Mouse (Mus musculus) kidney, postnatal 0 days (tissue): ENCODE measurements around the gene Nusap1. TPM values are rescaled to one million over a fixed set of nuclear protein-coding genes. Genes with fewer than 3 reads are reported as not detected.
A peak's percentile ranks its signal among the peaks of the same experiment; 100 is the strongest.

ENCODE experiments used
- ATAC-seq: fragments of 200-750 bp; cut with Nextera tagmentation; replicated peaks from 2 replicates; pipeline ENCODE4 v1.8.0; 2017; ENCODE audit warnings: low read depth, moderate number of reproducible peaks, moderate TSS enrichment, moderate library complexity; ENCODE audit not compliant: low FRiP score
- DNase-seq: peaks from one replicate; pipeline ENCODE4 v3.0.0-alpha.2; 2016; ENCODE audit warnings: low spot score
- H3K27ac ChIP-seq: fragments of 300-500 bp; sonication (generic); 2 replicates; pipeline ENCODE4 v1.5.1; 2014; ENCODE audit warnings: mild to moderate bottlenecking
- H3K27me3 ChIP-seq: fragments of 300-500 bp; sonication (generic); 2 replicates; pipeline ENCODE4 v1.6.1; 2014; ENCODE audit warnings: low read length, mixed read lengths; ENCODE audit not compliant: insufficient read depth
- H3K36me3 ChIP-seq: fragments of 300-500 bp; sonication (generic); 2 replicates; pipeline ENCODE4 v1.6.1; 2014; ENCODE audit warnings: low read length, mixed read lengths; ENCODE audit not compliant: insufficient read depth
- H3K4me1 ChIP-seq: fragments of 300-500 bp; sonication (generic); replicated peaks from 2 replicates; pipeline ENCODE4 v1.6.1; 2014; ENCODE audit warnings: antibody characterized with exemption, low read length, mixed read lengths; ENCODE audit not compliant: insufficient read depth
- H3K4me2 ChIP-seq: fragments of 300-500 bp; sonication (generic); 2 replicates; pipeline ENCODE4 v1.6.1; 2014; ENCODE audit warnings: mild to moderate bottlenecking, low read length, moderate library complexity, mixed read lengths
- H3K4me3 ChIP-seq: fragments of 300-500 bp; sonication (generic); replicated peaks from 2 replicates; pipeline ENCODE4 v1.5.1; 2014; ENCODE audit warnings: low read depth, low read length
- H3K9ac ChIP-seq: fragments of 300-500 bp; sonication (generic); 2 replicates; pipeline ENCODE4 v1.6.1; 2014; ENCODE audit warnings: low read depth, low read length
- H3K9me3 ChIP-seq: fragments of 300-500 bp; sonication (generic); replicated peaks from 2 replicates; pipeline ENCODE4 v1.6.1; 2016; ENCODE audit warnings: low read length, inconsistent platforms, mixed read lengths
- CTCF ChIP-seq: IDR thresholded peaks from 2 replicates; pipeline ENCODE4 v1.5.1; 2016; ENCODE audit warnings: antibody characterized with exemption, low read depth, mild to moderate bottlenecking, moderate library complexity
- WGBS: fragments of 180-500 bp; shearing (Covaris S2); extraction: QIAGEN DNeasy Blood & Tissue Kit; methylation state at CpG from one replicate; pipeline ENCODE4 v1.1.7; 2014; 5-methylcytosine and 5-hydroxymethylcytosine counted together
- polyA plus RNA-seq: library from polyadenylated mRNA; unstranded; fragments of >200 nt; fragmentation: Nextera tagmentation; extraction: Ambion mirVana; gene quantifications from 2 replicates; pipeline ENCODE4 v1.2.1, GENCODE M21; 2015

Gene Nusap1
- polyA plus RNA-seq, 1 experiment from 2014 or later: 31.9 TPM

DNA sequence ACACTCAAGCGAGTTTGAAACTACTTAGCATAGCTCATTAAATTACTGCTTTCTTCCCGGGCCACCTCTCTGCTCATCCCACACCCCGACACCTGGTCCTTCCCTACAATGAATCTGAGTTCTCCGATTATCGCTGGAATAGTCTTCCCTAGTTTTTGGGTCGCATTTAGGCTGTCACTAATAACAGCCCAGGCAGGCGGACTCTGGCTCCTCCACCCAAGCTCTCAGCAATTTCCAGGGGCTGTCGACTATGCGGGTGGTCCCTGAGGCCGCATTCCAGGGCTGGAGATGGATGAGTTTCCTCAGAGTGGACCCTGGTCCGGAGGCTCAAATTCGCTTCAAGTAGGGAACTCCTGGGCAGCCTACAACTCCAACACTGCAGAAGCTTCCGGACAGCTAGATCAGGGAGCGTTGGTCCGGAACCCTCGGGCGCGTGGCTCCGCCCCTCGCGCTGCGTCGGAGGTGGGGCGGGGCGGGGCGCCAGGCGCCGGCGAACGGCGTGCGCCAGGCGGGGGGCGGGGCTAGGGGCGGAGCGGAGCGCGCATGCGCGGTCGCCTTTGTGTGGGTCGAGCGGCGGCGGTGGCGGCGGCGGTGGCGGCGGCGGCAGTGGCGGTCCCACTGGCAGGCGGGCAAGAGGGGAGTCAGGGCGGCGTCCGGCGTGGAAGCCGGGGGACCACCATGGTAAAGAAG is 56.6 kb downstream of the Nusap1 start, which contains the start of gene Rtf1:
Gene Rtf1, plus strand, starts transcription at position 544 of the 690 bp plus-strand sequence.
- no peak for TF ChIP-seq CTCF
- Histone ChIP-seq H3K27me3 (no peaks in the 10 kb centered on the region), H3K9me3 (no peaks in the 10 kb centered on the region), H3K4me1 (0 out of 2 replicates have a peak, but pooled peaks cover 5% of the 10 kb centered on the region), H3K9ac (peak within 1 kb of the TSS; percentile 93), H3K27ac (peak within 1 kb of the TSS; percentile 90), H3K4me3 (peak within 1 kb of the TSS; percentile 98), H3K4me2 (peak within 1 kb of the TSS; percentile 92), H3K36me3 (no peaks in the 10 kb centered on the region)
- DNase-seq (peak; percentile 96), ATAC-seq (peak; percentile 95)
- WGBS: under 1% methylated on average over 58 of the region's 58 CpGs

DNA sequence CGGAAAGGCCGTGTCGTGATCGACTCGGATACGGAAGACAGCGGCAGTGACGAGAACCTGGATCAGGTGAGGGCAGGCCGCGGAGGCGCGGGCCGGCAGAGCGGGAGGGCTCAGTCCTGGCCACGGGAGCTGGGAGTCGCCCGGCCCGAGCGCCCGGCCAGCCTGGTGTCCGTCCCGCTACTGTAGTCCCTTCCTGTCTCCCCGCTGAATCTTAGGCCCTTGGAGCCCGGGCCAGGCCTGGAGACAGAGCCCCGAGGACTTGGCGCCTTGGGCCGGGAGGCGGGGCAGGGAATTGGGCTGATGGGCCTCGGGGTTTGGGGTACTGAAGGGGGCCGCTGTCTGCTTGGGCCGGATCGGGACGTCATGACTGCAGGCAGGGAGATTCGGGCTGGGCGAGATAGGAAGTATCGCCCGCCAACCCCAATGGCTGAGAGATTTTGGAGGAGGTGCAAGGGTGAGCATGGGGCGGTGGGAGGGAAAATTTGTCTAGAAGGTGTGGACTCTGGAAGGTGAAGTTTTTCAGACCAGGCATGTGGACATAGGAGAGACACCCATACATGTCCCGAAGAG is 57.2 kb downstream of the Nusap1 start:
- H3K9ac ChIP-seq: peak overlapping the region; percentile 93
- no peak for TF ChIP-seq CTCF
- no peaks in the 10 kb centered on the region for H3K27me3 ChIP-seq
- H3K9me3 ChIP-seq: no peaks in the 10 kb centered on the region
- peak overlapping the region; percentile 98 for H3K4me3 ChIP-seq
- H3K4me1 ChIP-seq: 0 out of 2 replicates have a peak, but pooled peaks cover 5% of the 10 kb centered on the region
- H3K36me3 ChIP-seq: no peaks in the 10 kb centered on the region
- 0% methylated on average over 34 of the region's 39 CpGs for WGBS
- H3K27ac ChIP-seq: peak overlapping the region; percentile 82
- ATAC-seq: peak; percentile 84
- peak; percentile 56 for DNase-seq
- peak overlapping the region; percentile 92 for H3K4me2 ChIP-seq

GRCm38 (mm10) chr2:119675831-119676230 is 57.7 kb downstream of the Nusap1 start:
- TF ChIP-seq CTCF: no peak
- ATAC-seq (no peak), DNase-seq (no peak)
- Histone ChIP-seq H3K27me3 (no peaks in the 10 kb centered on the region), H3K4me3 (peak overlapping the region; percentile 98), H3K4me1 (0 out of 2 replicates have a peak, but pooled peaks cover 5% of the 10 kb centered on the region), H3K9ac (peak overlapping the region; percentile 93), H3K4me2 (peak overlapping the region; percentile 92), H3K9me3 (no peaks in the 10 kb centered on the region), H3K27ac (peak overlapping the region; percentile 13; the same call in 1 of the 2 replicates), H3K36me3 (no peaks in the 10 kb centered on the region)
- WGBS: 3% methylated on average over 5 of the region's 5 CpGs

DNA sequence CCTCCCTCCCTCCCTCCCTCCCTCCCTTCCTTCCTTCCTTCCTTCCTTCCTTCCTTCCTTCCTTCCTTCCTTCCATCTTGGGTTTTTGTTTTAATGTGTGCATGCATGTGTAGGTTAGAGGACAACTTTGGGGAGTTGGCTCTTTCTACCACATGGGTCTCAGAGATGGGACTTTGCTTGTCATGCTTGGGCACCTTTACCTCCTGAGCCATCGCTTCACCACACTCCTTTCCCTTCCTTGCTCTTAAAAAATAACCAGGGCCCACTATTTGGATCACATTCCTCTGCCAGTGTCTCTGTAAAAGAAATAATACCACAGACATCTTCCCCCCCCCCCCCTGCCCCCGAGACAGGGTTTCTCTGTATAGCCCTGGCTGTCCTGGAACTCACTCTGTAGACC is 65.6 kb downstream of the Nusap1 start:
- Histone ChIP-seq H3K9me3 (no peaks in the 10 kb centered on the region), H3K36me3 (no peaks in the 10 kb centered on the region), H3K9ac (no peak overlapping the region), H3K4me2 (no peak overlapping the region), H3K27ac (no peak overlapping the region), H3K27me3 (no peaks in the 10 kb centered on the region), H3K4me3 (no peak overlapping the region), H3K4me1 (no peaks in the 10 kb centered on the region)
- TF ChIP-seq CTCF: no peak
- ATAC-seq (no peak), DNase-seq (no peak)
- 80% methylated on average over 2 of the region's 2 CpGs for WGBS

DNA sequence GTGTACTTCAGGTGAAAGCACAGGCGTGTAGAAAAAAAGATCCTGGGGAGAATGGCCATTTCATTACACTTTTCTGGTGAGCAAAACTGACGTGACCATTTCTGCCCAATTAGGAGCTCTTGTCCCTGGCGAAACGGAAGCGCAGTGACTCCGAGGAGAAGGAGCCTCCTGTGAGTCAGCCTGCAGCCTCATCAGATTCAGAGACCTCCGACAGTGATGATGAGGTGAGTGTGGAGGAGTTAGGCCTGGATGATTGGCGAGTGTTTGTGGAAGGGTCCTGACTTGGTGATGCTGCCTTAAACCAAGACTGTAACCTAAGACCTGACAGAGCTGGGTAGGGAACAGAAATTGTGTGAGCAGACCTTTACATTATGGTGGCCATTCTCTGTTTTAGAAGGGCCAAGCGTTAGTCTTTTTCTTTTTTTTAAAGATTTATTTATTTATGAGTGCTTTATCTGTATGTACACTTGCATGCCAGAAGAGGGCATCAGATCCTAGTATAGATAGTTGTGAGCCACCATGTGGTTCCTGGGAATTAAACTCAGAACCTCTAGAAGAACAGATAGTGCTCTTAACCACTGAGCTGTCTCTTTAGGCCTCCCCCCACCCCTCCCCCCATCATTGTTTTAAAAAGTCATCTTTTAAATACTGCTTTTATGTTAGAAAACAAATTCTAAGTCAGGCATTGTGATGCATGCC is 74.1 kb downstream of the Nusap1 start:
- Histone ChIP-seq H3K9ac (no peak overlapping the region), H3K9me3 (no peaks in the 10 kb centered on the region), H3K27ac (no peak overlapping the region), H3K27me3 (no peaks in the 10 kb centered on the region), H3K4me2 (no peak overlapping the region), H3K4me3 (no peak overlapping the region), H3K4me1 (no peaks in the 10 kb centered on the region), H3K36me3 (0 out of 2 replicates have a peak, but pooled peaks cover 4% of the 10 kb centered on the region)
- DNase-seq (peak; percentile 50), ATAC-seq (no peak)
- WGBS: 73% methylated on average over 9 of the region's 9 CpGs
- TF ChIP-seq CTCF: peak; percentile 60

DNA sequence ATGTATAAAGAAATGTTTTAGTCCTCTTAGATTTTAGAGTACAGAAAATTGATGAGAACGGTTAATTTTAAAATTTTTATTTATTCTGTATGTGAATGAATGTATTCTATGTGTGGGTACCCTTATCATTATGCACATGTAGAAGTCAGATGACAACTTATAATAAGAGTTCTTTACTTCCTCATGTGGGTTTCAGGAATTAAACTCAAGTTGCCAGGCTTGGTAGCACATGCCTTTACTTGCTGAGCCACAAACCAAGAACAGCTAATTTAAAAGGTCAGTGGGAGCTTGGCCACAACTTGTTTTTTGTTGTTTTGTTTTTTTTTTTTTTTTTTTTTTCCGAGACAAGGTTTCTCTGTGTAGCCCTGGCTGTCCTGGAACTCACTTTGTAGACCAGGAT is 76.7 kb downstream of the Nusap1 start:
- Histone ChIP-seq H3K27me3 (no peaks in the 10 kb centered on the region), H3K4me2 (no peak overlapping the region), H3K4me3 (no peak overlapping the region), H3K9me3 (no peaks in the 10 kb centered on the region), H3K27ac (no peak overlapping the region), H3K36me3 (0 out of 2 replicates have a peak, but pooled peaks cover 4% of the 10 kb centered on the region), H3K9ac (no peak overlapping the region), H3K4me1 (no peaks in the 10 kb centered on the region)
- no peak for DNase-seq
- WGBS: 96% methylated on average over 1 of the region's 2 CpGs
- TF ChIP-seq CTCF: no peak
- no peak for ATAC-seq
